Mouse (Mus musculus) testis, adult 2 months (tissue): ENCODE measurements around the gene Olfr1344. TPM values are rescaled to one million over a fixed set of nuclear protein-coding genes. Genes with fewer than 3 reads are reported as not detected.
A peak's percentile ranks its signal among the peaks of the same experiment; 100 is the strongest.

Experiments
- H3K27ac ChIP-seq: fragments of 200-500 bp; 2 replicates; pipeline ENCODE4 v1.5.1; 2012; ENCODE audit warnings: low read depth, low read length; ENCODE audit not compliant: control insufficient read depth, insufficient read depth
- H3K27me3 ChIP-seq: fragments of 200-500 bp; 2 replicates; pipeline ENCODE4 v1.6.1; 2012; ENCODE audit warnings: mild to moderate bottlenecking, low read length, moderate library complexity; ENCODE audit not compliant: control insufficient read depth, insufficient read depth
- H3K36me3 ChIP-seq: fragments of 200-500 bp; 2 replicates; pipeline ENCODE4 v1.6.1; 2012; ENCODE audit warnings: mild to moderate bottlenecking, low read length; ENCODE audit not compliant: control insufficient read depth, insufficient read depth
- H3K4me1 ChIP-seq: fragments of 200-500 bp; 2 replicates; pipeline ENCODE4 v1.6.1; 2012; ENCODE audit warnings: low read length; ENCODE audit not compliant: control insufficient read depth, insufficient read depth
- H3K4me3 ChIP-seq: fragments of 200-500 bp; 2 replicates; pipeline ENCODE4 v1.5.1; 2012; ENCODE audit warnings: low read depth, mild to moderate bottlenecking, low read length, moderate library complexity, mixed read lengths; ENCODE audit not compliant: control insufficient read depth
- CTCF ChIP-seq: fragments of 200-500 bp; IDR thresholded peaks from 2 replicates; pipeline ENCODE4 v1.5.1; 2012; ENCODE audit warnings: low read depth, mild to moderate bottlenecking, inconsistent platforms, low read length, moderate library complexity; ENCODE audit not compliant: control insufficient read depth, insufficient read depth, insufficient replicate concordance
- POLR2A ChIP-seq: fragments of 200-500 bp; IDR thresholded peaks from 2 replicates; pipeline ENCODE4 v1.6.1; 2012; ENCODE audit warnings: low read depth, mild to moderate bottlenecking, inconsistent platforms, low read length, moderate library complexity; ENCODE audit not compliant: control insufficient read depth
- polyA plus RNA-seq: library from polyadenylated mRNA; depleted of rRNA; stranded (reverse); fragments of >200 nt; gene quantifications from 2 replicates; pipeline ENCODE4 v1.2.3, GENCODE M21; 2012; rRNA removed

The Olfr1344 gene
- 2.5 and 3.0 TPM in 2 replicates for polyA plus RNA-seq

GRCm38 (mm10) chr7:6438388-6438787, at the start of gene Olfr1344:
Olfr1344 (plus strand) TSS chr7:6438688.
- Histone ChIP-seq H3K4me1 (peaks cover 10% of the 10 kb centered on the region), H3K27me3 (no peaks in the 10 kb centered on the region), H3K36me3 (no peaks in the 10 kb centered on the region), H3K27ac (no peak within 1 kb of the TSS), H3K4me3 (no peak within 1 kb of the TSS)
- TF ChIP-seq CTCF = no peak
- TF ChIP-seq POLR2A = no peak

- H3K27me3 ChIP-seq = no peaks in the 10 kb centered on the region
- H3K27ac ChIP-seq = no peak overlapping the region
- H3K4me1 ChIP-seq = no peaks in the 10 kb centered on the region
- no peaks in the 10 kb centered on the region; the same call in 1 of the 2 replicates for H3K36me3 ChIP-seq
- H3K4me3 ChIP-seq = no peak overlapping the region; the same call in 1 of the 2 replicates
- TF ChIP-seq POLR2A = no peak
- TF ChIP-seq CTCF = no peak
Observed at GRCm38 (mm10) chr7:6388971-6389370, 49.5 kb upstream of the Olfr1344 start.

GRCm38 (mm10) chr7:6389449-6389848, 49.0 kb upstream of the Olfr1344 start:
- Histone ChIP-seq H3K4me1 (no peaks in the 10 kb centered on the region), H3K4me3 (no peak overlapping the region), H3K27ac (no peak overlapping the region), H3K27me3 (no peaks in the 10 kb centered on the region), H3K36me3 (no peaks in the 10 kb centered on the region; the same call in 1 of the 2 replicates)
- TF ChIP-seq POLR2A = no peak
- no peak for TF ChIP-seq CTCF

DNA sequence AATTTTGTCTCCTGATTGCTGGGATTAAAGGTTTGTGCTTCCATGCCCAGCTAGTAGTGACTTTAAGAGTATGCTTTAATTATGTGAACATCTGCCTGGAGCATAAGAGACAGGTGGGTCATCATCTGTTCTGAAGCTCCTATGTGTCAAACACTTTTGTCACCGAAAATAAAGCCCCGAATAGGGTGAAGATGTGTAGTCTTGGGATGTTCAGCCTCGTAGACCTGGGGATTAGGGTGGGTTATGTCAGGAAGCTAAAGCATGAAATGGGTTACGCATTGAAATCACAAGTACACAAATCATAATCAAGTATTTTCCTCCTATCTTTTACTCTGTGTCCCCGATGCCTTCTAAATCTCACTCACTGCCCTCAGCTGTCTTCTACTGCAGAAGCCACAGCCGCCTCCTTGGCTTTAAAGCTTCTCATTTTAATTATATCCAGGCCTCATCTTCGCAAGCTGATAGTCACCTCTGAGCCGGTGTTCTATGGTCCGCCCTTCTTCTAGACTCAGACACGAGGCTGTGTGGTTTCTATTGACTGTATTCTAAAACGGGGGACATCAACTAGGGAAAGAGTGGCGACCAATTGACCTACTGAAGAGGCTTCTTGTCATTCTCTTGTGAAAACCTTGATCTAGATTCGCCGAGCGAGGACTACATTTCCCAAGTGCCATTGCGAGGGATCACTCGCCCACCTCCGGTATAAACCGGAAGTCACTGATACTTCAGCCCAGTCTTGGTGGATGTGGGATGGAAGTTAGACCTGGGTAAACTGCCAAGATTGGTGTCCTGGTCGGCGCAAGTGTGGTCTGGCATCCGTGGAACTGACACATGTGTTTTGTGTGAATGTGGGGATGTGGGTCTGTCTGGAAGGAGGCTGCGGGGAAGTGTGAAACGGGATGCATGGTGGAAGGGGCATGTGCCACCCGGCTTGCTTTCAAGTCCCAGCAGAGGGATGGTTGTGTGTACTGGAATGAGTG, 40.2 kb upstream of the Olfr1344 start, which contains the start of gene Smim17:
Gene Smim17 (plus strand): TSS at position 720 of the 980 bp plus-strand sequence.
- Histone ChIP-seq H3K4me1 (peaks cover 3% of the 10 kb centered on the region), H3K27ac (peak within 1 kb of the TSS; percentile 69), H3K36me3 (no peaks in the 10 kb centered on the region), H3K4me3 (peak within 1 kb of the TSS; percentile 97), H3K27me3 (no peaks in the 10 kb centered on the region)
- TF ChIP-seq POLR2A (peak; percentile 20; the same call in 1 of the 2 replicates), CTCF (no peak)

- Histone ChIP-seq H3K27me3 (no peaks in the 10 kb centered on the region), H3K36me3 (no peaks in the 10 kb centered on the region; the same call in 1 of the 2 replicates), H3K4me3 (peak within 1 kb of the TSS; percentile 84), H3K4me1 (peaks cover 4% of the 10 kb centered on the region), H3K27ac (peak within 1 kb of the TSS; percentile 90)
- TF ChIP-seq CTCF (peak; percentile 56; the same call in 1 of the 2 replicates), POLR2A (peak; percentile 82)
Observed at GRCm38 (mm10) chr7:6410043-6410442, 28.4 kb upstream of the Olfr1344 start, which contains the start of gene Gm20715. Gm20715 (plus strand) TSS chr7:6410277.

DNA sequence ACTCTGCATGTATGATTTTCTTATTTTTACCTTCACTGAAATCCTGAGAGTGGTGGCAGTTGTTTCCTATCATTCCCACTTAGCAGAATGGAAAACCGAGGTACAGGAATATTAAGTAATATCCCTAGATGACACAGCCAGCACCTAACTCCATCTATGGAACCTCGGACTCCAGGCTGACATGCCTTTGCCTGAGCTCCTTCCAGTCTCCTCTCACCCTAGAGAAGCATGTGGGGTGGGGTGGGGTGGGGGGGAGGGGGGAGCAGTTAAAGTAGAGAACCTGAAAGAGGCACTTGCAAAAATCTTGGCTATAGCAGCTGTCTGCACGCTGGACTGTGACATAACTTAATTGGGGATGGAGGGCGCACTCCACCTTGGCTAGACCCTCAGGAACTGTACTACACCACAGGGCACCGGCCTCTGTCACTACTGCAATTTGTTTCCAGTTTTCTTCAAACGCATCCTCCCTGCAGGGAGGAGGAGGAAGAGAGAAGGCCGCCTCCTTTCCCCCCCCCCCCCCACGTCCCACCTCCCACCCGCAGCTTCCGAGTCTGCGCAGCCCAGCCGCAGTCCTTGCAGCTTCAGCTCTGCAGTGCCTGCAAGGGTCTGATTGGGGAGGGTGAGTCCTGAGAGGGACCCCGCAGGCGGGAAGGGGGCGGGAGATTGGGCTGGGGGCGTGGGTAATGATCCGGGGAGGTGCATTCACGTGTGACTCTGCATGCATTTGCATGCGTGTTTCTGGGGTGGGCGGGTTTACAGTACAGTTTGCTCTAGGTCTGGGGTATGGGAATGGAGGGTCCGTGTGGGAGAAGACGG, 23.7 kb upstream of the Olfr1344 start:
- Histone ChIP-seq H3K36me3 (no peaks in the 10 kb centered on the region), H3K4me3 (no peak overlapping the region), H3K4me1 (peaks cover 5% of the 10 kb centered on the region), H3K27ac (no peak overlapping the region), H3K27me3 (no peaks in the 10 kb centered on the region)
- TF ChIP-seq POLR2A (no peak), CTCF (no peak)
